Comparison of ENCODE assay signal across 10 mouse cellular contexts in the genomic region with DNA sequence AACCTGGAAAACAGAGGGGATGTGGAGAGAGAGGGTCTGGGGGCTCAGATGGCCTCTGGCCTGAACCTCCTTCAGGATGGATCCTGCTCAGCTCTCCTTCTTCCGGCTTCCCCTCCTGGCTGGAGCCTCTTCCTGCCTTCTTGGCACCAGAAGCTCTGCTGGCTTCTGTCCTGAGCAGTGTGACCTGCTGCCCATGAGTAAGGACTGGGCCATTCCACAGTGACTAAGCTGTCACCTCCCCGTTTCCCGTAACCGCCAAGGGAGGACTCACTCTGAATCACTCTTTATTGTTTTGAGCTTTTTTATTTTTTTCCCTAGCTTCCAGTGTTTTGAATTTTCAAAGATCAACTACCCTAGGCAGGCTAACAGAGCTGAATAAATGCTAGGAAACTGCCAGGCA.
DNase-seq lines count a peak whose midpoint lies in the region; ATAC-seq and TF ChIP-seq lines count a peak whose summit lies in the region.
"Had no signal": no experiment of that assay in that cellular context is flagged by ENCODE, and none has a peak within 500 bp of the region (broad histone marks: within the 10 kb centered on the region; RNA-seq: fewer than 3 reads in every experiment).

No protein-coding gene starts in this region.

- ATAC-seq in kidney, embryonic 16.5 days (ENCODE audit: low FRiP score, low TSS enrichment), result no peak
- ATAC-seq in megakaryocyte-erythroid progenitor cell, adult 5-6 weeks (replicated peaks; ENCODE audit: low FRiP score, low TSS enrichment, poor library complexity, severe bottlenecking), result no peak
- ATAC-seq: intestine, embryonic 15.5 days had no signal

- TF ChIP-seq POLR2A in kidney, adult 2 months (IDR thresholded peaks at IDR 0.05; ENCODE audit: low read depth, low read length), result no peak
- TF ChIP-seq POLR2A in heart, adult 2 months (IDR thresholded peaks at IDR 0.05; ENCODE audit: insufficient read depth, low read depth, low read length), result no peak

- TF ChIP-seq EP300 in heart, adult 2 months (IDR thresholded peaks at IDR 0.05; ENCODE audit: insufficient read depth, low read depth, low read length), result 0 out of 2 replicates have a peak, but pooled peaks have one; percentile 22

- H3K27ac ChIP-seq in kidney, adult 2 months (ENCODE audit: insufficient read depth, low read depth, low read length), result peak overlapping the region; percentile 64; the same call in 1 of the 2 replicates
- H3K27ac ChIP-seq in kidney, embryonic 16.5 days (ENCODE audit: low read length), result no peak overlapping the region
- peak overlapping the region; percentile 67 for H3K27ac ChIP-seq in heart, adult 2 months
- H3K27ac ChIP-seq: intestine, embryonic 15.5 days had no signal

- H3K4me2 ChIP-seq in kidney, embryonic 16.5 days (replicated peaks; ENCODE audit: low read depth, low read length), result no peak overlapping the region
- H3K4me2 ChIP-seq: intestine, embryonic 15.5 days had no signal

- H3K4me1 ChIP-seq in kidney, adult 2 months (ENCODE audit: control insufficient read depth, insufficient read depth, low read length), result no peaks in the 10 kb centered on the region
- H3K4me1 ChIP-seq in kidney, embryonic 16.5 days (ENCODE audit: insufficient read depth, low read length), result no peaks in the 10 kb centered on the region
- peaks cover 19% of the 10 kb centered on the region for H3K4me1 ChIP-seq in heart, adult 2 months (ENCODE audit: control insufficient read depth, insufficient read depth, low read length)
- H3K4me1 ChIP-seq: intestine, embryonic 15.5 days had no signal

- no peak overlapping the region for H3K9ac ChIP-seq in kidney, embryonic 16.5 days (replicated peaks; ENCODE audit: low read length)
- H3K9ac ChIP-seq in heart, adult 2 months (ENCODE audit: low read depth, low read length), result peak overlapping the region; percentile 33; the same call in 1 of the 2 replicates
- H3K9ac ChIP-seq: intestine, embryonic 15.5 days had no signal

- no peaks in the 10 kb centered on the region for H3K27me3 ChIP-seq in kidney, adult 2 months (replicated peaks; ENCODE audit: control insufficient read depth, insufficient read depth, low read length)
- H3K27me3 ChIP-seq in kidney, embryonic 16.5 days (ENCODE audit: insufficient read depth, low read length), result no peaks in the 10 kb centered on the region
- no peaks in the 10 kb centered on the region for H3K27me3 ChIP-seq in heart, adult 2 months (ENCODE audit: control insufficient read depth, insufficient read depth, low read length)
- H3K27me3 ChIP-seq: intestine, embryonic 15.5 days had no signal

- no peaks in the 10 kb centered on the region for H3K36me3 ChIP-seq in kidney, adult 2 months (ENCODE audit: control insufficient read depth, insufficient read depth, low read length)
- H3K36me3 ChIP-seq in kidney, embryonic 16.5 days (ENCODE audit: insufficient read depth, low read length), result no peaks in the 10 kb centered on the region
- 0 out of 2 replicates have a peak, but pooled peaks cover 2% of the 10 kb centered on the region for H3K36me3 ChIP-seq in heart, adult 2 months (ENCODE audit: control insufficient read depth, insufficient read depth, low read length)
- H3K36me3 ChIP-seq: intestine, embryonic 15.5 days had no signal

- no peak for TF ChIP-seq CTCF in kidney, adult 2 months (conservative IDR thresholded peaks at IDR 0.05; ENCODE audit: insufficient read depth, insufficient read length, low read depth, low read length)
- TF ChIP-seq CTCF in heart, adult 2 months (IDR thresholded peaks at IDR 0.05), result no peak

- H3K9me3 ChIP-seq in kidney, embryonic 16.5 days (ENCODE audit: low read length), result no peaks in the 10 kb centered on the region
- H3K9me3 ChIP-seq: intestine, embryonic 15.5 days had no signal

- 47% methylated on average over 4 of the region's 4 CpGs for WGBS in kidney, adult 2 months
- WGBS in kidney, embryonic 16.5 days, result 58% methylated on average over 4 of the region's 4 CpGs
- 5% methylated on average over 4 of the region's 4 CpGs for WGBS in heart, adult 2 months

- intact Hi-C loops in heart, adult 2 months (cut with DNase I), result no loop called here

- peak; percentile 83 for DNase-seq in kidney, adult 2 months
- peak; percentile 85 for DNase-seq in adrenal gland, postnatal 14 days
- peak; percentile 58 to 75 for DNase-seq in heart, adult 2 months
- DNase-seq in kidney, postnatal 14 days, result peak; percentile 76
- DNase-seq in MN1 (ENCODE audit: low spot score), result no peak
- no peak for DNase-seq in thymus, postnatal 4 days
- DNase-seq: thymus, postnatal 14 days had no signal

- no peak overlapping the region for H3K4me3 ChIP-seq in kidney, adult 2 months (ENCODE audit: insufficient read depth, low read depth, low read length)
- no peak overlapping the region for H3K4me3 ChIP-seq in kidney, embryonic 16.5 days (ENCODE audit: low read length)
- no peak overlapping the region for H3K4me3 ChIP-seq in heart, adult 2 months
- H3K4me3 ChIP-seq: intestine, embryonic 15.5 days had no signal

- no peaks in the 10 kb centered on the region for H3K79me2 ChIP-seq in heart, adult 2 months (replicated peaks; ENCODE audit: control insufficient read depth, insufficient read depth, low read length)

Comparison
In these comparisons a context has a peak if more than half of its experiments do, and no peak if none do; other contexts are left out.
1. DNase-seq: peak in kidney, adult 2 months (single experiment), adrenal gland, postnatal 14 days (single experiment), heart, adult 2 months (2 of 2) and kidney, postnatal 14 days (single experiment); none in MN1 (single experiment) and thymus, postnatal 4 days (single experiment).